Mouse (Mus musculus) intestine, embryonic 14.5 days (tissue): ENCODE results near the gene Phactr4. TPM values are rescaled to one million over a fixed set of nuclear protein-coding genes. Genes with fewer than 3 reads are reported as not detected.

Experiments used
- ATAC-seq: fragments of 200-750 bp; cut with Nextera tagmentation; replicated peaks from 2 replicates; pipeline ENCODE4 v1.8.0; 2017; ENCODE audit warnings: low read depth, moderate number of reproducible peaks, moderate TSS enrichment, moderate library complexity; ENCODE audit not compliant: low FRiP score, low TSS enrichment
- DNase-seq: peaks from one replicate; pipeline ENCODE4 v3.0.0-alpha.2; 2018; ENCODE audit warnings: low spot score
- H3K27ac ChIP-seq: fragments of 300-500 bp; sonication (generic); 2 replicates; pipeline ENCODE4 v1.5.1; 2014; ENCODE audit warnings: low read depth, mild to moderate bottlenecking, control low read depth
- H3K27me3 ChIP-seq: fragments of 300-500 bp; sonication (generic); replicated peaks from 2 replicates; pipeline ENCODE4 v1.6.1; 2014; ENCODE audit warnings: low read length, control low read depth; ENCODE audit not compliant: control insufficient read depth, insufficient read depth
- H3K36me3 ChIP-seq: fragments of 300-500 bp; sonication (generic); 2 replicates; pipeline ENCODE4 v1.6.1; 2014; ENCODE audit warnings: low read length, control low read depth; ENCODE audit not compliant: control insufficient read depth, insufficient read depth
- H3K4me1 ChIP-seq: fragments of 300-500 bp; sonication (generic); replicated peaks from 2 replicates; pipeline ENCODE4 v1.6.1; 2014; ENCODE audit warnings: low read length, control low read depth, mixed read lengths; ENCODE audit not compliant: control insufficient read depth, insufficient read depth
- H3K4me2 ChIP-seq: fragments of 300-500 bp; sonication (generic); 2 replicates; pipeline ENCODE4 v1.6.1; 2014; ENCODE audit warnings: low read length
- H3K4me3 ChIP-seq: fragments of 300-500 bp; sonication (generic); 2 replicates; pipeline ENCODE4 v1.5.1; 2014; ENCODE audit warnings: low read depth, low read length, control low read depth, mixed read lengths
- H3K9ac ChIP-seq: fragments of 300-500 bp; sonication (generic); 2 replicates; pipeline ENCODE4 v1.6.1; 2014; ENCODE audit warnings: mild to moderate bottlenecking, low read length
- H3K9me3 ChIP-seq: fragments of 300-500 bp; sonication (generic); 2 replicates; pipeline ENCODE4 v1.6.1; 2016; ENCODE audit warnings: low read length, control low read depth; ENCODE audit not compliant: control insufficient read depth
- WGBS: fragments of 180-500 bp; shearing (Covaris S2); extraction: QIAGEN DNeasy Blood & Tissue Kit; methylation state at CpG from one replicate; pipeline ENCODE4 v1.1.7; 2014; 5-methylcytosine and 5-hydroxymethylcytosine counted together
- polyA plus RNA-seq: library from polyadenylated mRNA; unstranded; fragments of >200 nt; fragmentation: Nextera tagmentation; extraction: Ambion mirVana; gene quantifications from 2 replicates; pipeline ENCODE4 v1.2.1, GENCODE M21; 2014

The Phactr4 gene
- polyA plus RNA-seq, 1 experiment from 2014 or later: 21.5 TPM

- H3K27me3 ChIP-seq: no peaks in the 10 kb centered on the region
- H3K4me2 ChIP-seq: no peak overlapping the region
- no peak overlapping the region for H3K4me3 ChIP-seq
- ATAC-seq (no peak), DNase-seq (no peak)
- H3K36me3 ChIP-seq: peaks cover 18% of the 10 kb centered on the region
- H3K9ac ChIP-seq: no peak overlapping the region
- peaks cover 7% of the 10 kb centered on the region; the same call in 1 of the 2 replicates for H3K4me1 ChIP-seq
- no peaks in the 10 kb centered on the region for H3K9me3 ChIP-seq
- WGBS: 44% methylated on average over 4 of the region's 4 CpGs
- no peak overlapping the region for H3K27ac ChIP-seq
These were observed 33.0 kb downstream of the Phactr4 start for GRCm38 (mm10) chr4:132389302-132389701.

- WGBS: 73% methylated on average over 5 of the region's 5 CpGs
- Histone ChIP-seq H3K27ac (no peak overlapping the region), H3K4me2 (no peak overlapping the region), H3K4me1 (peaks cover 7% of the 10 kb centered on the region; the same call in 1 of the 2 replicates), H3K27me3 (no peaks in the 10 kb centered on the region), H3K4me3 (no peak overlapping the region), H3K9me3 (no peaks in the 10 kb centered on the region), H3K9ac (no peak overlapping the region), H3K36me3 (peaks cover 28% of the 10 kb centered on the region)
- no peak for ATAC-seq
- no peak for DNase-seq
These were observed 34.7 kb downstream of the Phactr4 start for GRCm38 (mm10) chr4:132387617-132388016.

DNA sequence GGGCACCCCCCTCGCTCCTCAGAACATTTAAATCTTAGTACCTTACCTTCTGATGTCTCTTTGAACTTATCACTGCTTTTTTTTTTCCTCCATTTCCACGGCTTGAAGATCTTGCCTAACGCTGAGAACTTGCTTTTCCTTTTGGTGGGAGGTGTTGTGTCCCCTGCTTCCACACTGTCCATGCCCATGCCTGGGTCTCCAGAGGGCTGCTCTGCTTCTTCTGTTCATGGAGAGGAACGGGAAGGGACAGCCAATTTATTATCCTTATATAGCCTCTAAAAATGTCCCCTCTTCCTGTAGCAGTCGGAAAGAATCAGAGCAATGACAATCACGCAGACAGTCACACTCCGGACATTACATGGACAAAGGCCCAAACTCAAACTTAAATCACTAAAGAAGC is 35.4 kb downstream of the Phactr4 start:
- no peak for ATAC-seq

GRCm38 (mm10) chr4:132385771-132386410 is 36.4 kb downstream of the Phactr4 start:
- Histone ChIP-seq H3K4me2 (no peak overlapping the region), H3K4me1 (peaks cover 7% of the 10 kb centered on the region; the same call in 1 of the 2 replicates), H3K9ac (no peak overlapping the region), H3K27ac (no peak overlapping the region), H3K36me3 (peaks cover 29% of the 10 kb centered on the region), H3K4me3 (no peak overlapping the region), H3K27me3 (no peaks in the 10 kb centered on the region), H3K9me3 (no peaks in the 10 kb centered on the region)
- ATAC-seq (no peak), DNase-seq (no peak)
- 82% methylated on average over 8 of the region's 8 CpGs for WGBS

More for the DNA sequence above, 35.4 kb downstream of the Phactr4 start:
- H3K27me3 ChIP-seq: no peaks in the 10 kb centered on the region
- no peak overlapping the region for H3K4me2 ChIP-seq
- DNase-seq: no peak
- 89% methylated on average over 7 of the region's 7 CpGs for WGBS
- H3K36me3 ChIP-seq: peaks cover 29% of the 10 kb centered on the region
- no peak overlapping the region for H3K27ac ChIP-seq
- H3K4me3 ChIP-seq: no peak overlapping the region
- no peaks in the 10 kb centered on the region for H3K9me3 ChIP-seq
- no peak overlapping the region for H3K9ac ChIP-seq
- H3K4me1 ChIP-seq: peaks cover 7% of the 10 kb centered on the region; the same call in 1 of the 2 replicates

DNA sequence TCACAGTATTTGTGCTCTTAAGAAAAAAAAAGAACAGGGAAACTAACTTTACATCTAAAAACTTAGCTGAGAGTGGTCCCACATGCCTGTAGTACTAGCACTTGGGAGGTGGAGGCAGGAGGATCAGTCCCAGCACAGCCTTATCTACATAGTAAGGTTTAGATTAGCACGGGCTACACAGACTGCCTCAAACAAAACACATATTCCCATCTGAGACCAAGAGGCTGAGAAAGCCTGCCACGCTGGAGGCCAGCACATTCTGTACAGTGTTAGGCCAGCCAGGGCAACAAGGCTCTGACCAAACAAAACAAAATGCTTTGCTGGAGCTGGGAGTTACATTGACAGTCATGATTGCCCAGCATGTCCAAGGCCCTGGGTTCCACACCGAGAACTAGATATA is 38.8 kb downstream of the Phactr4 start:
- H3K36me3 ChIP-seq: peaks cover 29% of the 10 kb centered on the region
- no peak overlapping the region for H3K4me3 ChIP-seq
- no peaks in the 10 kb centered on the region for H3K9me3 ChIP-seq
- no peak overlapping the region for H3K9ac ChIP-seq
- H3K4me2 ChIP-seq: no peak overlapping the region
- 0 out of 2 replicates have a peak, but pooled peaks cover 3% of the 10 kb centered on the region for H3K4me1 ChIP-seq
- DNase-seq (no peak), ATAC-seq (no peak)
- no peak overlapping the region for H3K27ac ChIP-seq
- 83% methylated on average over 3 of the region's 3 CpGs for WGBS
- H3K27me3 ChIP-seq: no peaks in the 10 kb centered on the region

DNA sequence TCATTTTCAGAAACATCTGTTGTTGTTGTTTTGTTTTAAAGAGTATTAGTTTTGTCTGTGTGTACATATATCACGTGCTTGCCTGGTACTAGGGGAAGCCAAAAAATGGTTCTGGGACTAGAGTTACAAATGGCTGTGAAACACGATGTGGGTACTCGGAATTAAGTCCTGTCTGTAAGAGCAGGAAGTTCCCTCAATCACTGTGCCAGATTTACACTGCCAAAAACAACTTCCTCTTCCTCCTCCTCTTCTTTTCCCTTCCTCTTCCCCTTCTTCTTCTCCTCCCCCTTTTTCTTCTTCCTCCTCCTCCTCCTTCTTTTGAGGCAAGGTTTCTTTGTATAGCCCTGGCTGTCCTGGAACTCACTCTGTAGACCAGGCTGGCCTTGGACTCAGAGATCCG is 40.0 kb downstream of the Phactr4 start:
- ATAC-seq (no peak), DNase-seq (no peak)
- Histone ChIP-seq H3K27ac (no peak overlapping the region), H3K4me3 (no peak overlapping the region), H3K36me3 (peaks cover 40% of the 10 kb centered on the region), H3K4me1 (no peaks in the 10 kb centered on the region), H3K9ac (no peak overlapping the region), H3K27me3 (no peaks in the 10 kb centered on the region), H3K9me3 (no peaks in the 10 kb centered on the region), H3K4me2 (no peak overlapping the region)
- 82% methylated on average over 4 of the region's 4 CpGs for WGBS

DNA sequence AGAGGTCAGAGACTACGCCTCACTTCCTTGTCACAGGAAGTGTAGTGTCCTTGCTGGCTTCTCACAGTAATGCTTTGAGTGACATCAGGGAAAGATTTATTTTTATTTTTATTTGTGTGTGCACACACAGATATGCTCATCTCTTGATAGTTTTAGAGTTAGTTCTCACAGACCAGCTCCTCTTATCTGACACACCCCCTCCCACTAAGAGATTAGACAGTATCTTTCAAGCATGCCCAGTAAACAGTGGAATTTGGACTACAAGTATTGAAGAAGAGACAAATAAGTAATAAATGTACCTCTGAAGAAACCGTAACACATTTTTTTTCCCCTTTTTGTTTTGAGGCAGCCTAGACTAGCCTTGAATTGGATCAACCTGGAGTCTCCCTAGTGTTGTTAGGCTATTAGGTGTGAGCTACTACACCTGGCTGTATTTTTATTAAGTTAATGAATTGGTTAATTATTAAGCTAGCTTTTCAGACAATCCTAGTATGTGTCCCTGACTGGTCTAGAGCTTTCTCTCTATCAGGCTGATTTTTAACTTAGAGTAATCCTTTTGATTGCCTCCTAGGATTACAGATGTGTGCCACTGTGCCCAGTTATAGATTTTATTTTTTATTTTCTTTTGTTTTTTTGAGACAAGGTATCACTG is 41.2 kb downstream of the Phactr4 start:
- Histone ChIP-seq H3K4me3 (no peak overlapping the region), H3K27me3 (no peaks in the 10 kb centered on the region), H3K36me3 (peaks cover 43% of the 10 kb centered on the region), H3K9ac (no peak overlapping the region), H3K4me2 (no peak overlapping the region), H3K27ac (no peak overlapping the region), H3K4me1 (no peaks in the 10 kb centered on the region), H3K9me3 (no peaks in the 10 kb centered on the region)
- ATAC-seq (no peak), DNase-seq (no peak)
- 83% methylated on average over 2 of the region's 2 CpGs for WGBS

GRCm38 (mm10) chr4:132373820-132374219 is 48.5 kb downstream of the Phactr4 start:
- Histone ChIP-seq H3K27ac (no peak overlapping the region), H3K9ac (no peak overlapping the region), H3K4me3 (no peak overlapping the region), H3K36me3 (peaks cover 76% of the 10 kb centered on the region), H3K4me1 (no peaks in the 10 kb centered on the region), H3K4me2 (no peak overlapping the region), H3K9me3 (no peaks in the 10 kb centered on the region), H3K27me3 (no peaks in the 10 kb centered on the region)
- DNase-seq (no peak), ATAC-seq (no peak)
- 97% methylated on average over 1 of the region's 1 CpGs for WGBS
